Mouse (Mus musculus): ENCODE results near the gene Slc24a5. TPM values are rescaled to one million over a fixed set of nuclear protein-coding genes. Genes with fewer than 3 reads are reported as not detected.

Gene Slc24a5
- 12.6 and 17.5 TPM in 2 replicates for total RNA-seq (2017)

DNA sequence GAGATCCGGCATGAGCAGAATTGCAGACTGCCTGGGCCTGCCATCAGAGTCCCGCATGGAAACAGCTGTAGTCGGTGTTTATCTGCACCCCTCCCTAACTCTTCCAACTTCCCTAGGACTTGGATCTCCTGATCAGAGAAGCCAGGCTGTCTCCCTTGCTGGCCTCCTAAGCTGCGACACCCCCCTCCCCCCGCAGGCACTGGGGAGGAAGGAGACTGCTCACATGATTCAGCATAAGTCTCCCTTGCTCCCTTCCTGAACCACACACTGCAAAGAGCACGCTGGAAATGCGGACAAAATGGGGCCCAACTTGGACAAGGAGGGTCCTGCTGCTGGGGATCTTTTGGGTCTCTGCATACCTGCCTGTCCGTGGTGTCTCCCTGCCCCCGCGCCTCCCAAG is at the start of gene Slc24a5:
Gene Slc24a5, plus strand, starts transcription at position 231 of the 400 bp plus-strand sequence.
- ATAC-seq (replicated peaks in 1 of 2; ENCODE audit: insufficient read depth in 1 of 2, low FRiP score in 2 of 2, low TSS enrichment in 1 of 2, low read depth in 1 of 2, poor library complexity in 2 of 2, severe bottlenecking in 2 of 2), result peak; percentile 82 to 91

DNA sequence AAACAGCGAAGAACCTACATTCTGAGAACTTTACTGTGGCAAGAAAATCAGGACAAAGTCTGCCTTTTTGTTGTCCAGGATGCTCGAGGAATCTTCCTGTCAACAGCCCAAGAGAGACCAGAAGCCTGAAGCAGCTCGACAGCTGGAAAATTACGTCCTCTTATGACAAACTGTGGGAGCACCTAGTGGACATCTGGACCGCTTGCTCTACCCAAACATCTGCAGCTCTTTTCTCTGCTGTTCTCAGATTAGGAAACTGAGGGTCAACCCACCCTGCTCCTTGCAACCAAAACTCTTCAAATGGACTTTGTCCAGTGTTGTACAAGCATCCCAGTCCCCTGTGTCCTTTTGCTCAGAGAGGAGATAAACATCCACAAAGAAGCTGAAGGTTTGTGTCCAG is 43.5 kb upstream of the Slc24a5 start:
- ATAC-seq (replicated peaks in 1 of 2; ENCODE audit: insufficient read depth in 1 of 2, low FRiP score in 2 of 2, low TSS enrichment in 1 of 2, low read depth in 1 of 2, poor library complexity in 2 of 2, severe bottlenecking in 2 of 2), result no peak

DNA sequence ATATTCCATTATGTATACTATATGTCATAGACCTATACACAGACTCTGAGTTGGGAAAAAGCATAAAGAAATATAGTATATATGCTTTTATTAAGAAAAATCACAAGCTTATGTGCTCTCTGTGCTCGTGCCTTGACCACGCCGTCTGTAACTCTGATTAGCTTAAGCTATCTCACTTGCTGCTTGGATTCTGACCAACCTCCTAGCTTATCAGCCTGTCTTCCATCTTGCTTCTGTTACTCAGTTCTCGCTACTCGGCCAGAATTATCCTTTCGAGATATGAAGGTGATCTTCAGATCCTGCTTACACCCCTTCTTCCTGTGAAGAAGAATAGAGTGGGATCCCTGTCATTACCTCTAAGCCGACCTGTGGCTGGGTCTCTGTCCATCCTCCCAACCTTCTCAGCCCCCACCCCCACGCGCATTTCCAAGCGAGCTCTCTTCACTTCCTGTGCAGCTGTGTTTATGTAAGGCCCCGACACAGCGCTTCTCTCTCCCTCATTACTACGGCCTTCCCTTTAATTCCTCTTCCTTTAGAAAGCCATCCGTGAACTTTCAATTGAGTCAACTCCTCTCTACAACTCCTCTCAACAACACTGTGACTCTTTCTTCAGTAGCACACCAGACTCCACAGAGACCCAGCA is 41.4 kb upstream of the Slc24a5 start:
- no peak for ATAC-seq (replicated peaks in 1 of 2; ENCODE audit: insufficient read depth in 1 of 2, low FRiP score in 2 of 2, low TSS enrichment in 1 of 2, low read depth in 1 of 2, poor library complexity in 2 of 2, severe bottlenecking in 2 of 2)

DNA sequence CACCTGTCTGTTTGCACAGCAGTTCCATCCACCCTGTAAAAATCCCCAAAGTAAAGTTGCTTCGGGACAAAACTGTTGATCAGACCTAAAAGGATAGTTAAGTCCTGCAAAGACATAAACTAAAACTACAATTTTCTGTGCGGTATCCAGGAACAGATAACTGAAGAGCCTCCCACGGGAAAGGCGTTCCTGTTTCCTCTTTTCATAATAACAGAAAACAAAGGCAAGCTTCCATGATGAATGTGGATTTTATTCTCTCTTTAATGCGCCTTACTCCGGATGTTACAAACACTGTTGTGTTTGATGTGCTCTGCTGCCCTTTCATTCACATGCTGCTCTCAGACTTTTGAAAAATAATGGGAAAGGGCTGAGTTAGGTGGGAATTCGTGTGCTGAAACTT is 37.3 kb upstream of the Slc24a5 start:
- no peak for ATAC-seq (replicated peaks in 1 of 2; ENCODE audit: insufficient read depth in 1 of 2, low FRiP score in 2 of 2, low TSS enrichment in 1 of 2, low read depth in 1 of 2, poor library complexity in 2 of 2, severe bottlenecking in 2 of 2)

DNA sequence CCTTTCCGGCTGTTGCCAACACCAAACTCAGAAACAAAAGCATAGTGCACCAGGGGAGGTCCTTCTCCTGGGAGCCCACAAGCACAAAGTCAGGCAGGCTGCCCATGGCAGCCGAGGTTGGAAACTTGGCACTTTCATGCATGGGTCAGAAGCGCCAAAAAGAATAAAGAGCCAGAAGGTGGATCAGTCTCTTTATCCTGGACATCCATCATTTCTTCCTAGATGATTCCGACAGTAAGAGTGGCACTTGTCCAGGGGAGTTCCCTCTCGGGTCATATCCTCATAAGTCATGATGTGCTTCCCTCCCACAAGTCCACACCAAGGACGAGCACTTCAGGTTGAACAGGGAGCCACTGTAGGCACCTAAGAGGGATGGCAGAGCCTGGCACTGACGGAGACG is 36.8 kb upstream of the Slc24a5 start:
- no peak for ATAC-seq (replicated peaks in 1 of 2; ENCODE audit: insufficient read depth in 1 of 2, low FRiP score in 2 of 2, low TSS enrichment in 1 of 2, low read depth in 1 of 2, poor library complexity in 2 of 2, severe bottlenecking in 2 of 2)

DNA sequence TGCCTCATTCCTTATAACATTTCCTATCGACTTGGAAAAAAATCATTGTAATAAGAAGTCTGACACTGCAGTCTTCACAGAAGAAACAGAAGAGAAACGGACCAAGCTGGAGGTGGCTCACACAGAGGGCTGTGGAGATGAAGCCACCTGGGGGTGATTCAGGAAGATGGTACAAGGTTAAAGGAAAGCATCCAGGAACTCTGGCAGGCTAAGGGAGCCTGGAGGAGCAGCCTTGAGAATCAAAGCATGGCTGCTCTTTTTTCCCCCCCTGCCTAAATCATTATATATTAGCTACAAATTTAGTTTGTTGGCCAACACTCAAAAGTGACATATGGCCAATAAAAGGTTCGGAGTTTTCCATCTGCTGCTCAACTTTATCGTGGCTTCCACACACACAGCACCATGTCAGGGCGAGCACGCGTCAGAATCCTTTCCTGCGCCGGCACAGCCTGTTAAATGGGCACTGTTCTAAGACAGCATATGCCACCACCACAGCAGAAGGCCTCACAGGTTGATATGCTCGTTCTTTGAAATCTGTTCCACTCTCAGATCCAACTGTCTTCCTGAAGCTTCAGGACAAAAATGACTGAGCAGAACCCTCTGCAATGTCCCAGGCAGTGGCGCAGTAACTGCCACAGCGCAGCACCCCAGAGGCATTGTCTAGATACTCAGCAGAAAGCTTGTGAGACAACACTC is 36.2 kb upstream of the Slc24a5 start:
- no peak for ATAC-seq (replicated peaks in 1 of 2; ENCODE audit: insufficient read depth in 1 of 2, low FRiP score in 2 of 2, low TSS enrichment in 1 of 2, low read depth in 1 of 2, poor library complexity in 2 of 2, severe bottlenecking in 2 of 2)

DNA sequence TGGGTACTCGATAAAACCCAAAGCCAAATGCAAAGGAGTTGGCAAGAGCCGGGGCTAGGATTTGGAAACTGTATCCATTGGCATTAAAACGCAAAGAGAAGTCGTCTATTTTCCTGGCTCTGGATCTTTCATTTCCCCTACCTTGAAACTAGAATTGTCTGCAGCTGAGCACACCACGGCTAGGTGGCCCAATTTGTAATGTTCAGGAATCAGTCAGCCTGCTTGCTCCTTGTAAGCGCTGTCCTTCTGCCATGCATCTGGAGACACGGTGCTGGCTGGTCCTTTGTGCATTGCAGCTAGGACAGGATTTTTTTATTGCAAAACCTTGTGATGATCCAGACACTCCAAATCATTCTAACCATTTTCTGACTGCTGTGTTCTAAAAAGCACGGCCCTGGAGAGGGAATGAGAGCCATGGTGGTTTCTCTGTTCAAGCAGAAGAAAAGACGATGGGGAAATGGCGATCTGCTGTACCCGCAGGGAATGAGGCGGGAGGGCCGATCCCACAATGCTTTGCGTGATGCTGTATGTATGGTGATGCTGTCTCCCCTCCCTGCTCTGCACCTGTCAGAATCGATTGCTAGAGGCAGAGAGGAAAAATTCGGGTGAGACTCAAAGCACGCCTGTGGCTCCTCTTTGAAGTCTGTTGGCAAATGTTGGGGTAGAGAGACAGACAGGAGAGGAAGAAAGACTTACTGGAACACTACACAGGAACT is 35.5 kb upstream of the Slc24a5 start:
- ATAC-seq (replicated peaks in 1 of 2; ENCODE audit: insufficient read depth in 1 of 2, low FRiP score in 2 of 2, low TSS enrichment in 1 of 2, low read depth in 1 of 2, poor library complexity in 2 of 2, severe bottlenecking in 2 of 2), result no peak

DNA sequence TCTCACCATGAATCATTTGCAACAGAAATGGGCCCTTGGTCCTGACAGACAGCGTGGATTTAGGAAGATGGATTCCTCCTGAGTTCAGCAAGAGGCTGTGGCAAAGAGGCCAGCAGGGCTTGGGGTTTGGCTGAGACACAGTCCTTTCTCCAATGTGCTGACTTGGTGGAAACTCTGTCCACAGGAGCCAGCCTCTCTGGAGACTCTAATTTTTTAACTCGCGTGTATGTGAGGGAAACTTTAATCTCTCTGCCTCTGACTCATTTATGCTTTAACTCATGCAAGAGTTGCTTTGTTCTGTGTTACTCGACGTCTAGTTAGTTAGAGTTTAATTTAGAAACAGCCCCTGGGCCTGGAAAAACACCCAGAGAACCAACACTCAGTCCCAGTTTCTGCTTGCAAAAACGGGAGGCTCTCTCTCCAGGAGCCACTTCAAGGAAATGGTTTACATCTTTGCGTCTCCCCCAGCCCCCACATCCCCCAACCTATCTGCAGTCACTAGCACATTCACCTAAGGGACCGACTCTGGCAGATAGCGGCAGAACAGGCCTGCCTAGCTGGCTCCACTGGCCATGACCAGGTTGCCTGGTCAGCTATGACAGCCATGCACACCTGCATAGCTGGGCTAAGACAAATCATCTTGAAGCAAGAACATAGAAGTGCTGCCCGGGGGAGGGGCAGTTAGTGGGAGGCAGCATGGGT is 34.7 kb upstream of the Slc24a5 start:
- ATAC-seq (replicated peaks in 1 of 2; ENCODE audit: insufficient read depth in 1 of 2, low FRiP score in 2 of 2, low TSS enrichment in 1 of 2, low read depth in 1 of 2, poor library complexity in 2 of 2, severe bottlenecking in 2 of 2), result no peak

DNA sequence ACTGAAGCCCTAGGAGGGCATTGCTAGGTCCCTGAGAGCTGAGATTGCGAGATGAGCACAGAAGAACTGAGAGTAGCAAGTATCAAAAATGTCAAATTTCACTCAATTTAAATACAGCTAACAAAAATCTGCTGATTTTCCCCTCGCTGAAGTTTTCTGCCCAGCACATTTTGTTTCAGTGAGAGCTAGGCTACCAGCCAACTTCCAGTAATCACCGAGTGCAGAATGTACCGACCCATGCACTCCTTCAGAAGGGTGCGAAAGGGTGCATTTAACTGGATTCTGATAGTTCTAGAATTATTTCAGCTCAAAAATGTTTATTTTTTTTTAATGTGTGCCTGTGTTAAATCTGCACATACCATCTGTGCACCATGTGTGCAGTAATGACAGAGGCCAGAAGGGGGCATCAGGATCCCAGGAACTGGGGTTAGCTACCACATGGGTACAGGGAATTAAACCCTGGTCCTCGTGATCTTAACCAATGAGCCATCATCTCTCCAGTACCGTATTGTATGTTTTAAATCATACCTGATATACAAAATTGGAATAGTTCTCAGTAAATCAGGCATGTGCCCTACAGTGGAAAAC is 12.5 kb upstream of the Slc24a5 start:
- ATAC-seq (replicated peaks in 1 of 2; ENCODE audit: insufficient read depth in 1 of 2, low FRiP score in 2 of 2, low TSS enrichment in 1 of 2, low read depth in 1 of 2, poor library complexity in 2 of 2, severe bottlenecking in 2 of 2), result no peak

DNA sequence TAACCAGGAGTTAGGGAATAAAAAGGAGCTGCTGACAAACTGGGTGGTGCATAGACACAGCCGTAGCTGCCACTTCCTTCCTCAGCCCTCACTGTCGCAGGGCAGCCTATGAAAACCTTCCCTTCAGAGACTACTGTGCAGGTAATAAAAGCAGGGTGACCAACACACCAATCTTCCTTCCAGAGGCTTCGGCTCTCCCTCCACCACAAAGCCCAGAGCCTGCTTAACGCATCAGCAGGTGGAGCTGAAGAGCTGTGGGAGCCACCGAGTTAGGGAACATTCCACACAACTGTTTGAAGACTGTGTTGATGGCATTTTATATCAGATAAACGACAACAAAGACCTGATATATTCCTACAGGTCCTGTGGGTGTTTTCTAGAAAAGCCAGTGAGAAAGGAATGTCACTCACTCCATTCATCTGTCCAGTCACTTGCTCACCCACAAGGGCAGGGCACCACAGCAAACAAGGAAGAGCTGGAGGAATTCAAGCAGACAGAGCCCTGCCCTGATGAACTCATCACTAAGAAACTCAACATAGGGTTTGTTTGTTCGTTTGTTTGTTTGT is 10.6 kb upstream of the Slc24a5 start:
- ATAC-seq (replicated peaks in 1 of 2; ENCODE audit: insufficient read depth in 1 of 2, low FRiP score in 2 of 2, low TSS enrichment in 1 of 2, low read depth in 1 of 2, poor library complexity in 2 of 2, severe bottlenecking in 2 of 2), result 0 out of 4 replicates have a peak, but pooled peaks have one; percentile 17 to 39

DNA sequence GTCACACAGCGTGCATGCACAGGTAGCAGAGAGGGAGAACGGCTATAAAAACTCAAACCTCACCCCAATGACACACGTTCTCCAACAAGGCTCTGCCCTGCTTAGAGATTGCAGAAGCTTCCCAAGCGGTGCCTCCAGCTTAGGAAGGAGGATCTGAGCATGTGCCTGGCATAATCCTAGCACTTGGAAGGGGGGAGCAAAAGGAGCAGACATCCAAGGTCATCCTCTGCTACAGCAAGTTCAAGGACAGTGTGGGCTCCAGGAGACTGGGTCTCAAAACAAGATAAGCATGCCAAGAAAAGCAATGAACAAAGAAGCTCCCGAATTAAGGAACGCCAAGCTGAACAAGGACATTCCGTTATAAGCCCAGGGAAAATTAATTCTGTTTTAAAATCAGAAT is 6.5 kb upstream of the Slc24a5 start:
- ATAC-seq (replicated peaks in 1 of 2; ENCODE audit: insufficient read depth in 1 of 2, low FRiP score in 2 of 2, low TSS enrichment in 1 of 2, low read depth in 1 of 2, poor library complexity in 2 of 2, severe bottlenecking in 2 of 2), result no peak

DNA sequence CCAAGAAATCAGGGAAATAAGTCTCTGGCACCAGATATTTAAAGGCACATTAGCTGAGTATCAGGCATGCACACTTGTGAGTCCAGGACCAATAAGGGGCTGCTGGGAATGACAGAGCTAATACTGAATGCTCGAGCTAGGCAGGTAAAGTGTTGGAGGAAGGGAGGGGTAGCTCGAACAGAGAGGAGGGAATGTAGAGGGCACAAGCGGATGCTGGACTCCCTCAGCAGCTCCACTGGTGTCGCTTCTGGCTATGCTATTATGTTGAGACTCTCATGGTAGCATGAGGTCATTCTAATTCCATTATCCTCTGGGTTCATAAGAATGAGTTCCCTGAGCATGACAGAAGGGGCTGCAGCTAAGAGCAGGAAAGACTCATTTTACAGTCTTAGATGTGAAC is 5.0 kb upstream of the Slc24a5 start:
- no peak for ATAC-seq (replicated peaks in 1 of 2; ENCODE audit: insufficient read depth in 1 of 2, low FRiP score in 2 of 2, low TSS enrichment in 1 of 2, low read depth in 1 of 2, poor library complexity in 2 of 2, severe bottlenecking in 2 of 2)

DNA sequence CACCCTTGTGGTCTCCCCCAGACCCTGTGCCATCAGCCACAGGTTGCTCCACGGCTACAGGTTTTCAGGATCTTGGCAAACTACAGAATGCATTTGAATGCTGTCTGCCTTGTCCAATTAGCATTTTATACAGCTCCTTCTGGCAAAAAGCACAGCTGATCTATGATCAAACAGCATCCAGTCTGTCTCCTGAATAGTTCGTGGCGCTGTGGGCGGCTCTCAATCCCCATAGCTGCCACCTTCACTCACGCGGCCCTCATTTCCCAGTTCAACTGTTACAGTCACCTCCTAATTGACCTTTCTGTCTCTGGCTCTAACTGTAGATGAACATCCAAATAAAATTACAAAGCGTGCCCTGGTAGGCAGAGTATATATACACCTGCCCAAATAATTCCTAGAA is 551 bp upstream of the Slc24a5 start:
- ATAC-seq (replicated peaks in 1 of 2; ENCODE audit: insufficient read depth in 1 of 2, low FRiP score in 2 of 2, low TSS enrichment in 1 of 2, low read depth in 1 of 2, poor library complexity in 2 of 2, severe bottlenecking in 2 of 2), result no peak

DNA sequence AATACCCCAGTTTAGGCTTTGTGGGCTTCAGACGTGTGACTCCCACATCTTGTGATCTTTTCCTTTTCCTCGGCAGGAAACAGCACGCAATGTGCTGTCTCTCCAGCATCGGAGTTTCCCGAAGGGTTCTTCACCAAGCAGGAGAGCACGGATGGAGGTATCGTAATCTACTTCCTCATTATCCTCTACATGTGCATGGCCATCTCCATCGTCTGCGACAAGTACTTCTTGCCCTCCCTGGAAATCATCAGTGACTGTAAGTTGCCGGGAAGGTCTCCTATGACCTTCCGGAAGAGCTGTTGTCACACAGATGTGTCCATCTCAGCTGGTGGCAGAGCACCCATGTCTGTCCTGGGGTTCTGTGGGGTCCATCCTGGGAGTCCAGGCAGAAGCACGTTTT is 772 bp downstream of the Slc24a5 start:
- peak in 1 of 2 experiments; percentile 39; a peak in 1 of 4 replicates for ATAC-seq (replicated peaks in 1 of 2; ENCODE audit: insufficient read depth in 1 of 2, low FRiP score in 2 of 2, low TSS enrichment in 1 of 2, low read depth in 1 of 2, poor library complexity in 2 of 2, severe bottlenecking in 2 of 2)

DNA sequence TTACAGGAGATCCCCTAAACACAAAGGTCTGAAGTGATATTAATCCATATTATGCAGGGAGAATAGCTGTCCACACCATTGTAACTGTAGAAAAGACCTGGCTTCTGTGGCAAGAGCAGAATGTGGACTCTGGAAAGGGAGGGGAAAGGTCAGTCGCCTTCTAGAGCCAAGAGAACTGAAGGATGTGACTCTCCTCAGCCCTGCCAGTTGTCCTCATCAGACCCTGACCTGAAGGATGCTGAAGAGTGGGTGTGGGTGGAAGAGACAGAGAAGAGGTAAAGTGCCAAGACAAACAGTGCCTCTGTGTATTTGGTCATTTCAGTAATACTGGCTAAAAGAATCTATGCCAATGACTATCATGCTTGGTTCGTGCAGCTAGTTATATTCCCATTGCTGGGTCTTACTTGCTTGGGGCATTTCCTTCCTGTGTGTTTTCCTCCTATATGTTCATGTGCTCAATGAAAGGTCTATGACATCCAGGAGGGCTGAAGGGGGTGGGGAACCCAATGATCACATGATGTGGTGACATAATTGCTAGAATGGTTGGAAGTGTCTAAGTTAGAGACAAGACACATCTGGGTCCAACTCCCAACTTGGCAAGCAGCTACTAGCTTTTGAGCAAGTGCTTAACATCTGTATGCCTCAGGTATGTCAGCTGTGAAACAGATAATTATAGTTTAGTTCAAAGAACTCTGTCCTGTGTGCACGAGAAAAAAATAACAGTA is 5.3 kb downstream of the Slc24a5 start:
- no peak for ATAC-seq (replicated peaks in 1 of 2; ENCODE audit: insufficient read depth in 1 of 2, low FRiP score in 2 of 2, low TSS enrichment in 1 of 2, low read depth in 1 of 2, poor library complexity in 2 of 2, severe bottlenecking in 2 of 2)

DNA sequence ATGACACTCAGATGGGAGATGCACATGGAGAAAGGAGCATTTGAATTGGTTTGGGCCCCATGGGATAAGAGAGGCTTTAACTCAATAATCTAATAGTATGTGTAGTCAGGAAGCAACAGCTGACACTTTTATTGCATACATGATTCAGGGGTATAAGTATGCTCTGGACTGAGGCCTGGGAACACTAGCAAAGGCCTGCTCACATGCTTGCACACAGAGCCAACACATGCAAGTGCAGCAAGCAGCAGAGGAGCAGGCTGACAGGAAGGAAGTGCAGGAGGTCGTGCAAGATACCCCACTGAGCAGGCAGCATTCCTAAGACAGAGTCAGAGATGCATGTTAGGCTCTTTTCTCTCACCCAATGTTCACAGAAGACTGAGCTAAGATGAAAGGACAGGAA is 16.0 kb downstream of the Slc24a5 start:
- ATAC-seq (replicated peaks in 1 of 2; ENCODE audit: insufficient read depth in 1 of 2, low FRiP score in 2 of 2, low TSS enrichment in 1 of 2, low read depth in 1 of 2, poor library complexity in 2 of 2, severe bottlenecking in 2 of 2), result no peak

DNA sequence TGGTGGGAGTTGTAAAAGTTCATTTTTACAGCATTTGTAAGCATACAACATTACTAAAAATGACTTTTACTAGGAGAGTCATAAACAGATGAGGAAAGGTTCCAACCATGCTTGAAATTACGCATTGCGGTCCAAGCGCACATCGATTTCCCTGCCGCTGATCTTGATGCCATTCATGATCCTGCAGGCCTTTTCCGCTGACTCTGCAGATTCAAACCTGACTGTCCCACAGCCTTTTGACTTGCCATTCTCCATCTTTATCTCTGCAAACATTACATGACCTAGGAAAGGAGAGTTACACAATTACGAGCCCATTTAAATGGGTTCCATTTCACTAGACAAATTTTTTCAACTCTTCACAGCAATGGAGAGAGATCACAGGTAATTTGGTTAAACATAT is 20.8 kb downstream of the Slc24a5 start:
- no peak for ATAC-seq (replicated peaks in 1 of 2; ENCODE audit: insufficient read depth in 1 of 2, low FRiP score in 2 of 2, low TSS enrichment in 1 of 2, low read depth in 1 of 2, poor library complexity in 2 of 2, severe bottlenecking in 2 of 2)
